Mouse (Mus musculus) leukemia stem cell, adult 10-12 weeks (primary cell): Measurements from ENCODE around the gene Gckr. TPM values are rescaled to one million over a fixed set of nuclear protein-coding genes. Genes with fewer than 3 reads are reported as not detected.

Experiments
- polyA plus RNA-seq: library from polyadenylated mRNA; stranded (reverse); fragments of >175 nt; gene quantifications from 2 replicates; pipeline ENCODE4 v1.2.3, GENCODE M21; 2012; ENCODE audit warnings: low replicate concordance

The Gckr gene
- polyA plus RNA-seq: 0.19 TPM in 1 of 2 replicates, not detected in the other

DNA sequence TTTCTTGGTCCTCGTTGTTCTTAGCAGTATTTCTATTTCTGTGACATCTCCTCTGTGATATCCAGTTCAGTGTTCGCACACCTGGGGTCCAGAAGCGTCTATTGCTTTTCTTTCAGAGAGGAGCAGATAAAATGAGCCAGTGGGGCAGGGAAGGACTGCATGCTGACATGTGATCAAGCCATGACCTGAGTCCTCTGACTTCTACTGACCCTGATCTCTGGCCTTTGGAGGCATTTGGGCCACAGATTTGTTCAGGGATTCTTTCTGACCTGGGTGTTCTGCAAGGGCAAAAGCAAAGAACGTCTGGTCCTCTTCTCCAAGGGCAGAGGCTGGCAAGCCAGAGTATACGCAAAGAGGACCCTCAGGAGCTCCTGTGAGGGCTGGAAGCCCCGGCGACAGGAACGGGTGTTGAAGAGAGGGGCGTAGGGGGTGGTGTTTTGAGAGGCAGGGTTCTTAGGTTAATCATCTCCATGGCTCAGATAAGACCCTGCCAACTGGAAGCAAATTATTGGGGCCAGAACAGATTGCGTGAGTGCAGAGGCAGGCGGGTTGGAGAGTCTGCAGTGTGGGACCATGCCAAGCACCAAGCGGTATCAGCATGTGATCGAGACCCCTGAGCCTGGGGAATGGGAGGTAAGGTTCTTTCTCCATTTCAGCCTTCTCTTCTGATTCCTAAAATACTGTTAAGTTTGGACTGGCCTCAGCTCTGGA is at the start of gene Gckr:
Gckr (plus strand) TSS at position 397 of the 711 bp plus-strand sequence.

GRCm38 (mm10) chr5:31251541-31252101 is 45.6 kb upstream of the Gckr start, which contains the start of gene Krtcap3:
TSS of gene Krtcap3 (plus strand) at chr5:31251691.

GRCm38 (mm10) chr5:31290521-31291360 is 6.5 kb upstream of the Gckr start, which contains the start of gene Ift172:
TSS of gene Ift172 (minus strand) at chr5:31291116.

GRCm38 (mm10) chr5:31295606-31296141 is 1.6 kb upstream of the Gckr start, which contains the start of gene Fndc4:
TSS of gene Fndc4 (minus strand) at chr5:31296080.

Other genes starting within 250 kb of the Gckr start
- gene Atraid, start 249.1 kb upstream of the Gckr start, polyA plus RNA-seq: 8.0 and 9.4 TPM in 2 replicates
- 1.1 and 10.6 TPM in 2 replicates for gene Slc5a6, start 248.5 kb upstream of the Gckr start, polyA plus RNA-seq
- gene Cad, start 242.7 kb upstream of the Gckr start, polyA plus RNA-seq: 574 and 647 TPM in 2 replicates
- not detected in 2 replicates for gene Dnajc5g, start 191.2 kb upstream of the Gckr start, polyA plus RNA-seq
- 0.68 TPM in 1 of 2 replicates, not detected in the other for gene Slc30a3, start 189.2 kb upstream of the Gckr start, polyA plus RNA-seq
- gene Trim54, start 180.7 kb upstream of the Gckr start, polyA plus RNA-seq: not detected in 2 replicates
- gene Ucn, start 158.6 kb upstream of the Gckr start, polyA plus RNA-seq: not detected in 2 replicates
- gene Mpv17, start 143.2 kb upstream of the Gckr start, polyA plus RNA-seq: 8.5 and 16.4 TPM in 2 replicates
- 6.5 and 9.2 TPM in 2 replicates for gene Gm29609, start 117.5 kb upstream of the Gckr start, polyA plus RNA-seq
- 26.5 and 69.9 TPM in 2 replicates for gene Gtf3c2, start 117.3 kb upstream of the Gckr start, polyA plus RNA-seq
- 13.8 and 16.2 TPM in 2 replicates for gene Snx17, start 104.2 kb upstream of the Gckr start, polyA plus RNA-seq
- gene Eif2b4, start 104.0 kb upstream of the Gckr start, polyA plus RNA-seq: 180 and 338 TPM in 2 replicates
- gene Zfp513, start 95.1 kb upstream of the Gckr start, polyA plus RNA-seq: 37.9 and 81.8 TPM in 2 replicates
- gene Ppm1g, start 76.8 kb upstream of the Gckr start, polyA plus RNA-seq: 522 and 770 TPM in 2 replicates
- gene Nrbp1, start 56.6 kb upstream of the Gckr start, polyA plus RNA-seq: 13.0 and 17.5 TPM in 2 replicates
- gene Gm9970, start 56.2 kb upstream of the Gckr start, polyA plus RNA-seq: 0.36 TPM in 1 of 2 replicates, not detected in the other
- 3.8 and 11.2 TPM in 2 replicates for gene Krtcap3, start 45.8 kb upstream of the Gckr start, polyA plus RNA-seq
- 5.5 and 6.3 TPM in 2 replicates for gene Ift172, start 6.3 kb upstream of the Gckr start, polyA plus RNA-seq
- 0.57 and 2.1 TPM in 2 replicates for gene Fndc4, start 1.4 kb upstream of the Gckr start, polyA plus RNA-seq
- 8.1 and 10.6 TPM in 2 replicates for gene Zfp512, start 155.0 kb downstream of the Gckr start, polyA plus RNA-seq
- 0.20 TPM in 1 of 2 replicates, not detected in the other for gene 4930548H24Rik, start 188.3 kb downstream of the Gckr start, polyA plus RNA-seq
- gene Gpn1, start 197.3 kb downstream of the Gckr start, polyA plus RNA-seq: 13.8 and 19.9 TPM in 2 replicates
- gene Slc4a1ap, start 229.6 kb downstream of the Gckr start, polyA plus RNA-seq: 26.3 and 40.8 TPM in 2 replicates
- gene Supt7l, start 230.4 kb downstream of the Gckr start, polyA plus RNA-seq: 2.3 and 11.2 TPM in 2 replicates